Mouse (Mus musculus): ENCODE measurements around the gene Otoa. TPM values are rescaled to one million over a fixed set of nuclear protein-coding genes. Genes with fewer than 3 reads are reported as not detected.

Gene Otoa
- polyA plus RNA-seq, 1 experiment, result 0.46 TPM

DNA sequence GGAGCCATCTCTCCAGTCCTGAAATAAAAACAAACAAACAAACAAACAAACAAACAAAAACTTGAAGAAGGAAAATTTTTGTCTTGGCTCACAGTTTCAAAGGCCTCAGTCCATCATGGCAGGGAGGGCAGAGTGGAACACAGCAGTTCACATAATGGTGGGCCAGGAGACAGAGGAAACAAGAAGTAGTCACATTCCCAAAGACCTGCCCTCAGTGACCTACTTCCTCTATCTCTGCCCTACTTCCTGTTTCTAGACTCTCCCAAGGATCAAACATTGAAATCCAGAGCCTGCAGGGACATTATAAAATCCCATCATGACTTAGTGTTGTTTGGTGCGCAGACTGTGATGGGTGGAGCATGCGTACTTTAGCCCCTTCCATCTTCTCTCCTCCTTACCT is 49.4 kb downstream of the Otoa start:
- no peak for TF ChIP-seq CTCF (IDR thresholded peaks at IDR 0.05; ENCODE audit: borderline replicate concordance, extremely low read depth, insufficient read depth, insufficient read length)
- no peak for TF ChIP-seq POLR2A (IDR thresholded peaks at IDR 0.05; ENCODE audit: borderline replicate concordance, extremely low read depth, insufficient read depth, insufficient read length, poor library complexity, severe bottlenecking)

DNA sequence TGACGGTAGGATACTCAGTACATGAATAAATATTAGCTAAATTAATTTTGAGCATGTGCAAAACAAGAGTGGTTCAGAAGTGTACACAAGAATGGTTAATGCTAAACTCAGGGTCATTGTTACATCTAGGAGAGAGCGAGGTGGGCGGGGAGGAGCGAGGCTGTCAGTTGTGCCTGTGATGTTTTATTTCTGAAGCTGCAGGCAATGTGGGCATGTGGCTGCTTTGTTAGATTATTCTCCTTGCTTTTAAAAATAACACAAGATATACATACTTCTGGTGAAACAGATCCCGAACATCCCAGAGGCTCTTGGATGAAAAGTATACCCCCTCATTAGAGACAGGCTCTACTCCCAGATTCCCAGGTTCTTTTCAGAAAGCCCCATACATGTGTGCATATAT is 59.8 kb downstream of the Otoa start:
- no peak for TF ChIP-seq POLR2A (IDR thresholded peaks at IDR 0.05; ENCODE audit: borderline replicate concordance, extremely low read depth, insufficient read depth, insufficient read length, poor library complexity, severe bottlenecking)
- no peak for TF ChIP-seq CTCF (IDR thresholded peaks at IDR 0.05; ENCODE audit: borderline replicate concordance, extremely low read depth, insufficient read depth, insufficient read length)
- DNase-seq (ENCODE audit: low read depth), result no peak

More for the DNA sequence above, 49.4 kb downstream of the Otoa start:
- no peak for DNase-seq (ENCODE audit: low read depth)

DNA sequence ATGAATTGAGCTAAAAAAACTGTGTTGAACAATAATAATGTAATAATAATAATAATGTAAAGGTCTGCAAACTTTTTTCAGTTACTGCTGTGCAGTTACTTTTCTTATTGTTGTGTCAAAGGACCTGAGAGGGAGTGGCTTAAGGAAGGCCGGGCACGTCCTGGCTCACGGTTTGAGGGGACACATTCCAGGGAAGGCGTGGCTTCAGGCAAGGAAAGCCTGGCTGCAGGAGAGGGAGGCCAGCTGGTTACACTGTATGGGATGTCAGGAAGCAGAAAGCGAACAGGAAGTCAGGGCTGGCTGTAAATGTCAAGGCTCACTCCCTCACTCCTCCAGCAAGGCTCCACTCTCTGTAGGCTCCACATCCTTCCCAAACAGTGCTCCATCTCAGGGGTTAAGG is 69.2 kb downstream of the Otoa start:
- DNase-seq (ENCODE audit: low read depth), result no peak
- TF ChIP-seq POLR2A (IDR thresholded peaks at IDR 0.05; ENCODE audit: borderline replicate concordance, extremely low read depth, insufficient read depth, insufficient read length, poor library complexity, severe bottlenecking) (no peak), CTCF (IDR thresholded peaks at IDR 0.05; ENCODE audit: borderline replicate concordance, extremely low read depth, insufficient read depth, insufficient read length) (no peak)

DNA sequence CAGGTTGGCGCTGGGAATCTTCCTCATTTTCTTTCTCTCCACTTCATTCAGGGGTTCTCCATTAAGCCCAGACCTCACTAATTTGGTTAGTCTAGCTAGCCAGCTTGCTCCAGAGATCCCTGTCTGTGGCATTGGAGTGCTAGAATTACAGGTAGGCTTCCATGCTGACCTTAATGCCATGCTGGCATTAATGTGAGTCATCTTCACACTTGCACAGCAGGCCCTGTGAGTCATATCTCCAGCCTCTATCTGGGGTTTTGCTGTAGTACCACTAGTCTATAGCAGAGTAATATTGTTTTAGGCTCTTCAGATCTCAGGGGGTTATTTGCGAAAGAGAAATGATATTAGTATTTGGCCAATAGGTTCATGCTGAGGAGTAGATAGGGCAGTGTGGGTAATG is 70.7 kb downstream of the Otoa start:
- DNase-seq (ENCODE audit: low read depth), result no peak
- TF ChIP-seq POLR2A (IDR thresholded peaks at IDR 0.05; ENCODE audit: borderline replicate concordance, extremely low read depth, insufficient read depth, insufficient read length, poor library complexity, severe bottlenecking) (no peak), CTCF (IDR thresholded peaks at IDR 0.05; ENCODE audit: borderline replicate concordance, extremely low read depth, insufficient read depth, insufficient read length) (no peak)

DNA sequence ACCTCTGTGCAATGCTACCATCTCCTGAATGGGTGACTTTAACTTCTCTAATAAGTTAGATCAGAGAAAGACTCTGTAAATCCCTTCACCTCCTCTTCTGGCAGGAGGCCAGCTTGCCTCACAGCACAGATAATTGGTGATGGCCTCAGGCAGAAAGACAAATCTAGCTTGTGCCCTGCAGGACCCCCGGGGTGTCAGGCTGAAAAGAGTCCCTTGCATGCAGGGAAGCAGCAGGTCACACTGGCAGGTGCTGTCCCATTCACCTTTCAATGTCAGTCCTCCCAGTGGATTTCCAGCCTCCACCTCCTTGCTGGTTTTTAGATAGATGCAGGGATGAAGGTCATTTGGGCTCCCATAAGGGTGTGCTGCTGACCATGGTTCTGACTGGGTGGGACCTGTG is 84.2 kb downstream of the Otoa start:
- no peak for TF ChIP-seq CTCF (IDR thresholded peaks at IDR 0.05; ENCODE audit: borderline replicate concordance, extremely low read depth, insufficient read depth, insufficient read length)
- no peak for TF ChIP-seq POLR2A (IDR thresholded peaks at IDR 0.05; ENCODE audit: borderline replicate concordance, extremely low read depth, insufficient read depth, insufficient read length, poor library complexity, severe bottlenecking)
- peak; percentile 60 for DNase-seq (ENCODE audit: low read depth)

DNA sequence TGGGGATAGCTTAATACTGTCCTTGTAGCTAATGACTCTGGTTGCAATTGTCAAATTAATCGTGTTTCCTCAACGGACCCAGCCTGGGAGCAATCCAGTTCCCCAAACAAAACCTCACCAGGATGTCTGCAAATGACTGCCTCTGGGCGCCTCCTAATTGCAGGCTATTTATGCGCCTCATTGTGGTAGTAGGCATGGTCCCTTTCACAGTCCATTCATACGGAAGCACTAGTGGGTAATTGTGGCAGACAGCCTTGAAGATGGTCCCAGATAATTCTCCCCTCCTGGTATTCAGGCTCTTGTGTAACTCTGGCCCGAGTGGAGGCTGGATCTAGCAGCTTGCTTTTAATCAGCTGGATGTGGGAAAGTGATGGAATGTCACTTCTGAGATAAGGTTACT is 90.4 kb downstream of the Otoa start:
- DNase-seq (ENCODE audit: low read depth), result peak; percentile 92
- TF ChIP-seq POLR2A (IDR thresholded peaks at IDR 0.05; ENCODE audit: borderline replicate concordance, extremely low read depth, insufficient read depth, insufficient read length, poor library complexity, severe bottlenecking), result no peak
- TF ChIP-seq CTCF (IDR thresholded peaks at IDR 0.05; ENCODE audit: borderline replicate concordance, extremely low read depth, insufficient read depth, insufficient read length), result no peak

DNA sequence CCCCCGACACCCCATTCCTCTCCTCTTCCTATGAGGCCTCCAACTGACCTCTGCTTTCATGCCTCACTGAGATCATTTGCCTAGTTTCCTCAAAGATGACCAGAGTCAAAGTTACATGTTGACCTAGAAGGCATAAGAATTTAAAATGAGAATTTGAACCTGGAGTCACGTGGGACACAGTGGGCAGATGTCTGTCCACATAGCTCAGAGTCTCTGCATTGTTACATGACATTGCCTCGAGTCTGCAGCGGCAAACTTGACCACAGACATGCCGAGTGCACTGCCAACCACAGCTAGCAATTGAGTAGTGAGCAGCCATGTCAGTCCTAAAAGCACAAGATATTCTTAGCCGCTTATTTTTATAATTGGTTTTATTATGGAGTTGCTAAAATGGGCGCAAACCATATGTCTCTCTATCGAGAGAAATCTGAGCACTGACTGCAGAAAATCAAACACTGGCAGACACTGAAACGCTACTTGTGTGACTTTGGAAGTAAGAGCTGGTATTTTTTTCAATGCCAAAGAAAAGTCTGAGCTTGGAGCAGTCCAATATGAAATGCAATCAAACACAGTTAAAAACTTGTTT is 105.8 kb downstream of the Otoa start:
- TF ChIP-seq CTCF (IDR thresholded peaks at IDR 0.05; ENCODE audit: borderline replicate concordance, extremely low read depth, insufficient read depth, insufficient read length), result no peak
- TF ChIP-seq POLR2A (IDR thresholded peaks at IDR 0.05; ENCODE audit: borderline replicate concordance, extremely low read depth, insufficient read depth, insufficient read length, poor library complexity, severe bottlenecking), result no peak
- no peak for DNase-seq (ENCODE audit: low read depth)

DNA sequence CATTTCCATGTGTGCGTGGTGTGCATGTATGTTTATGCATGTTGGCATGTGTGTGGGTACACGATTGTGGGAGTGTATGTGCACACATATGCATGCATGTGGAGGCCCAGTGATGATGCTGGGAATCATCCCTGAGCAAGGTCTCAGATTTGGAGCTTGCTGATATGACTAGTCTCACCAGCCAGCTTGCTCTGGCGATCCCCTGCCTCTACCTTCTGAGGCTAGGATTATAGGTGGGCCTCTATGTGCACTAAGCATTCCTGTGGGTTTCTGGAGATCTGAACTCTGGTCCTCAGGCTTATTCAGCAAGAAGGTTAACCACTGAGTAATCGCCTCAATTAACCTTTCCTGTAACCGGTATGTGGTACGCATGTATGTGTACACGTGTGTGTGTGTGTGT is 107.5 kb downstream of the Otoa start:
- no peak for TF ChIP-seq POLR2A (IDR thresholded peaks at IDR 0.05; ENCODE audit: borderline replicate concordance, extremely low read depth, insufficient read depth, insufficient read length, poor library complexity, severe bottlenecking)
- no peak for DNase-seq (ENCODE audit: low read depth)

DNA sequence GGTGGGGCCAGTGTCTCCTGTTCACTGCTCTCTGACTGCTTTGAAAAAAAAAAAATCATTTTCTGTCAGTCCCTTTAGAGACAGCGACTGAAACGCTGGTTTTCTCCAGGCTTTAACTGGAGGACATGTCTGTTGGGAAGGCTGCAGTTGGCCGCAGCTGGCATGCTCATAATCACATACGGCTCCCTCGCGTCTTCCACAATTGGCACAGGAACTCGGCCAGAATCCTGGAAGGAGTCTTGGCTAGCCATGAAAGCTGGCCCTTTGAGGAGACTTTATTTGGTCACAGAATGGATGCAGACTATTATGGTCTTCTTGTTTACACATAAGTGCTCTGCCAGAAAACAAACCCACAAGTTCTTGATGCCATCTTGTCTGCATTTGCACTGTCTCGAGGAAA is 117.5 kb downstream of the Otoa start:
- peak; percentile 87 for DNase-seq (ENCODE audit: low read depth)
- TF ChIP-seq CTCF (IDR thresholded peaks at IDR 0.05; ENCODE audit: borderline replicate concordance, extremely low read depth, insufficient read depth, insufficient read length) (no peak), POLR2A (IDR thresholded peaks at IDR 0.05; ENCODE audit: borderline replicate concordance, extremely low read depth, insufficient read depth, insufficient read length, poor library complexity, severe bottlenecking) (no peak)

DNA sequence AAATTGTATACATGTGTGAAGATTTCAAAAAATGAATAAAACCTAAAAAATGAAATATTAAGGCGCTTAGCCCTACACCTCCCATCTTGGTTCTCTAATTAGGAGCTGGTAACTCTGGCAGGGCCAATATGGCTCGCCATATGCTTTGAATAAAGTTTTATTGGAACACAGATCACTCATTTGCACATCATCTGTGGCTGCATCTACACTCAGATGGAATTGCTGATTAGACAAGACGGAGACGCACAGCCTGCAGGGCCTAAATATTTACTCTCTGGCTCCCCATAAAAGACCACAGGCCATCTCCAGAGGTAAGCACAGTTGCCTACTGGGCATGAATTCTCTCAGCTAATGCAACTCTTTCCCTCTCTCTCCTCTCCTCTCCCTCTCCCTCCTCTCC is 130.4 kb downstream of the Otoa start:
- TF ChIP-seq CTCF (IDR thresholded peaks at IDR 0.05; ENCODE audit: borderline replicate concordance, extremely low read depth, insufficient read depth, insufficient read length) (no peak), POLR2A (IDR thresholded peaks at IDR 0.05; ENCODE audit: borderline replicate concordance, extremely low read depth, insufficient read depth, insufficient read length, poor library complexity, severe bottlenecking) (no peak)
- DNase-seq (ENCODE audit: low read depth), result peak; percentile 67

Other genes starting within 250 kb of the Otoa start
- 31.6 and 34.6 TPM in 2 replicates for gene Eef2k, start 238.8 kb upstream of the Otoa start, polyA plus RNA-seq (2012; rRNA removed)
- 26.3 and 28.9 TPM in 2 replicates for gene Polr3e, start 163.9 kb upstream of the Otoa start, polyA plus RNA-seq (2012; rRNA removed)
- gene Cdr2, start 99.3 kb upstream of the Otoa start, polyA plus RNA-seq (2012; rRNA removed), result 27.4 and 37.4 TPM in 2 replicates
- 0.15 and 0.22 TPM in 2 replicates for gene Mfsd13b, start 99.1 kb upstream of the Otoa start, polyA plus RNA-seq (2012; rRNA removed)
- 103 and 112 TPM in 2 replicates for gene Mettl9, start 47.2 kb upstream of the Otoa start, polyA plus RNA-seq (2012; rRNA removed)
- gene Igsf6, start 7.1 kb upstream of the Otoa start, polyA plus RNA-seq (2012; rRNA removed), result 0.20 and 0.36 TPM in 2 replicates